Comparison of ENCODE assay signal across 16 mouse cellular contexts in genomic region chr1:105814402-105815270, GRCm38 (mm10). TPM values are rescaled to one million over a fixed set of nuclear protein-coding genes. Genes with fewer than 3 reads are reported as not detected.
DNase-seq lines count a peak whose midpoint lies in the region; ATAC-seq and TF ChIP-seq lines count a peak whose summit lies in the region.
"Had no signal": no experiment of that assay in that cellular context is flagged by ENCODE, and none has a peak within 500 bp of the region (broad histone marks: within the 10 kb centered on the region; RNA-seq: fewer than 3 reads in every experiment).

No protein-coding gene starts in this region.

- no peak overlapping the region for H3K4me2 ChIP-seq in forebrain, embryonic 14.5 days (ENCODE audit: low read length)
- no peak overlapping the region for H3K4me2 ChIP-seq in forebrain, postnatal 0 days (ENCODE audit: low read depth)
- no peak overlapping the region for H3K4me2 ChIP-seq in hindbrain, embryonic 11.5 days (replicated peaks; ENCODE audit: low read depth, low read length)
- H3K4me2 ChIP-seq in hindbrain, embryonic 16.5 days (ENCODE audit: low read length): no peak overlapping the region
- H3K4me2 ChIP-seq in midbrain, embryonic 16.5 days (ENCODE audit: low read length): no peak overlapping the region
- H3K4me2 ChIP-seq: limb, embryonic 15.5 days; neural tube, embryonic 15.5 days had no signal

- no peak for TF ChIP-seq POLR2A in embryonic fibroblast, embryonic 13.5 days (IDR thresholded peaks at IDR 0.05; ENCODE audit: low read depth, low read length)

- no peak for ATAC-seq in forebrain, embryonic 14.5 days
- no peak for ATAC-seq in forebrain, postnatal 0 days
- ATAC-seq in hindbrain, embryonic 11.5 days (ENCODE audit: low FRiP score): no peak
- no peak for ATAC-seq in hindbrain, embryonic 16.5 days
- ATAC-seq in midbrain, embryonic 16.5 days: peak; percentile 71; the same call in 1 of the 2 replicates
- ATAC-seq in megakaryocyte, adult 5-6 weeks (ENCODE audit: poor library complexity, severe bottlenecking): no peak
- ATAC-seq: liver, postnatal 0 days; Patski had no signal

- no peaks in the 10 kb centered on the region for H3K9me3 ChIP-seq in forebrain, embryonic 14.5 days (replicated peaks; ENCODE audit: control insufficient read depth, low read length)
- no peaks in the 10 kb centered on the region for H3K9me3 ChIP-seq in forebrain, postnatal 0 days (ENCODE audit: low read length)
- H3K9me3 ChIP-seq in hindbrain, embryonic 11.5 days (ENCODE audit: control insufficient read depth, low read length): no peaks in the 10 kb centered on the region
- no peaks in the 10 kb centered on the region for H3K9me3 ChIP-seq in hindbrain, embryonic 16.5 days (ENCODE audit: control insufficient read depth, low read length)
- no peaks in the 10 kb centered on the region for H3K9me3 ChIP-seq in midbrain, embryonic 16.5 days (replicated peaks; ENCODE audit: control insufficient read depth, low read length, poor library complexity, severe bottlenecking)
- H3K9me3 ChIP-seq: limb, embryonic 15.5 days; neural tube, embryonic 15.5 days had no signal

- DNase-seq in forebrain, embryonic 14.5 days (ENCODE audit: low spot score): peak; percentile 23
- no peak for DNase-seq in forebrain, postnatal 0 days
- DNase-seq in hindbrain, embryonic 11.5 days (ENCODE audit: low spot score): peak; percentile 13
- DNase-seq in left cerebral cortex, adult 9 months (ENCODE audit: low spot score in 2 of 2): no peak
- DNase-seq: cerebellum, adult 11-12 months; liver, postnatal 0 days; lung, postnatal 4 days; thymus, adult 2 months had no signal

- H3K9ac ChIP-seq in forebrain, embryonic 14.5 days (ENCODE audit: low read length): no peak overlapping the region
- no peak overlapping the region for H3K9ac ChIP-seq in forebrain, postnatal 0 days
- H3K9ac ChIP-seq in hindbrain, embryonic 11.5 days (ENCODE audit: low read depth, low read length): no peak overlapping the region
- no peak overlapping the region for H3K9ac ChIP-seq in hindbrain, embryonic 16.5 days (ENCODE audit: low read depth, low read length)
- no peak overlapping the region for H3K9ac ChIP-seq in midbrain, embryonic 16.5 days (ENCODE audit: low read depth, low read length)
- H3K9ac ChIP-seq: limb, embryonic 15.5 days; liver, postnatal 0 days; neural tube, embryonic 15.5 days had no signal

- H3K27ac ChIP-seq in forebrain, embryonic 14.5 days (ENCODE audit: low read depth, low read length): no peak overlapping the region
- no peak overlapping the region for H3K27ac ChIP-seq in forebrain, postnatal 0 days (ENCODE audit: low read depth, low read length)
- no peak overlapping the region for H3K27ac ChIP-seq in hindbrain, embryonic 11.5 days (ENCODE audit: low read depth, low read length)
- no peak overlapping the region for H3K27ac ChIP-seq in hindbrain, embryonic 16.5 days (ENCODE audit: low read depth, low read length)
- H3K27ac ChIP-seq in embryonic fibroblast, embryonic 13.5 days (ENCODE audit: insufficient read depth, low read length): peak overlapping the region; percentile 78
- H3K27ac ChIP-seq in midbrain, embryonic 16.5 days (ENCODE audit: low read length): 0 out of 2 replicates have a peak overlapping the region, but pooled peaks have one; percentile 34
- H3K27ac ChIP-seq: limb, embryonic 15.5 days; neural tube, embryonic 15.5 days had no signal

- no peak for TF ChIP-seq CTCF in forebrain, postnatal 0 days (IDR thresholded peaks at IDR 0.05; ENCODE audit: low read depth)
- TF ChIP-seq CTCF in embryonic fibroblast, embryonic 13.5 days (IDR thresholded peaks at IDR 0.05; ENCODE audit: borderline replicate concordance, insufficient read depth, low read length): no peak

- 47% methylated on average over 14 of the region's 14 CpGs for WGBS in forebrain, embryonic 14.5 days
- 48% methylated on average over 14 of the region's 14 CpGs for WGBS in forebrain, postnatal 0 days
- 58% methylated on average over 14 of the region's 14 CpGs for WGBS in hindbrain, embryonic 11.5 days
- WGBS in hindbrain, embryonic 16.5 days: 50% methylated on average over 14 of the region's 14 CpGs
- 42% methylated on average over 14 of the region's 14 CpGs for WGBS in midbrain, embryonic 16.5 days

- H3K4me3 ChIP-seq in forebrain, embryonic 14.5 days (ENCODE audit: low read depth, low read length): no peak overlapping the region
- H3K4me3 ChIP-seq in forebrain, postnatal 0 days (ENCODE audit: low read depth, low read length): no peak overlapping the region
- H3K4me3 ChIP-seq in hindbrain, embryonic 11.5 days (ENCODE audit: low read depth, low read length): no peak overlapping the region
- no peak overlapping the region for H3K4me3 ChIP-seq in hindbrain, embryonic 16.5 days (ENCODE audit: low read length)
- H3K4me3 ChIP-seq in embryonic fibroblast, embryonic 13.5 days (ENCODE audit: insufficient read depth, low read length): no peak overlapping the region
- H3K4me3 ChIP-seq in midbrain, embryonic 16.5 days (ENCODE audit: low read depth, low read length): no peak overlapping the region
- H3K4me3 ChIP-seq: erythroblast, embryonic 14.5 days; limb, embryonic 15.5 days; neural tube, embryonic 15.5 days had no signal

- H3K4me1 ChIP-seq in forebrain, embryonic 14.5 days (ENCODE audit: control insufficient read depth, insufficient read depth, low read length): no peaks in the 10 kb centered on the region
- H3K4me1 ChIP-seq in forebrain, postnatal 0 days (ENCODE audit: insufficient read depth): no peaks in the 10 kb centered on the region
- H3K4me1 ChIP-seq in hindbrain, embryonic 11.5 days (replicated peaks; ENCODE audit: control insufficient read depth, insufficient read depth, low read length): no peaks in the 10 kb centered on the region
- no peaks in the 10 kb centered on the region for H3K4me1 ChIP-seq in hindbrain, embryonic 16.5 days (ENCODE audit: control insufficient read depth, insufficient read depth, low read depth, low read length)
- peaks cover 16% of the 10 kb centered on the region for H3K4me1 ChIP-seq in embryonic fibroblast, embryonic 13.5 days (ENCODE audit: control insufficient read depth, insufficient read depth, low read length)
- no peaks in the 10 kb centered on the region for H3K4me1 ChIP-seq in midbrain, embryonic 16.5 days (ENCODE audit: control insufficient read depth, insufficient read depth, low read length)

- H3K36me3 ChIP-seq in forebrain, embryonic 14.5 days (ENCODE audit: control insufficient read depth, insufficient read depth, low read length): no peaks in the 10 kb centered on the region
- no peaks in the 10 kb centered on the region for H3K36me3 ChIP-seq in forebrain, postnatal 0 days (ENCODE audit: insufficient read depth)
- H3K36me3 ChIP-seq in hindbrain, embryonic 11.5 days (ENCODE audit: control insufficient read depth, insufficient read depth, low read length): no peaks in the 10 kb centered on the region
- H3K36me3 ChIP-seq in hindbrain, embryonic 16.5 days (ENCODE audit: control insufficient read depth, insufficient read depth, low read length): no peaks in the 10 kb centered on the region
- no peaks in the 10 kb centered on the region for H3K36me3 ChIP-seq in midbrain, embryonic 16.5 days (ENCODE audit: control insufficient read depth, insufficient read depth, low read length)
- H3K36me3 ChIP-seq: limb, embryonic 15.5 days; neural tube, embryonic 15.5 days had no signal

- H3K27me3 ChIP-seq in forebrain, embryonic 14.5 days (replicated peaks; ENCODE audit: control insufficient read depth, insufficient read depth, low read length): no peaks in the 10 kb centered on the region
- no peaks in the 10 kb centered on the region for H3K27me3 ChIP-seq in forebrain, postnatal 0 days (ENCODE audit: insufficient read depth, low read length)
- H3K27me3 ChIP-seq in hindbrain, embryonic 11.5 days (ENCODE audit: control insufficient read depth, insufficient read depth, low read length): no peaks in the 10 kb centered on the region
- H3K27me3 ChIP-seq in hindbrain, embryonic 16.5 days (replicated peaks; ENCODE audit: control insufficient read depth, insufficient read depth, low read length): no peaks in the 10 kb centered on the region
- H3K27me3 ChIP-seq in midbrain, embryonic 16.5 days (ENCODE audit: control insufficient read depth, insufficient read depth, low read depth, low read length): no peaks in the 10 kb centered on the region
- H3K27me3 ChIP-seq: limb, embryonic 15.5 days; neural tube, embryonic 15.5 days; Patski had no signal

RNA-seq across cellular contexts. Expression of gene Tnfrsf11a, which starts 34.1 kb away (rescaled TPM):
- 0.17 and 0.37 TPM in 2 replicates for polyA plus RNA-seq in forebrain, embryonic 14.5 days (2014; fragmentation: Nextera tagmentation; extraction: Ambion mirVana)
- 2.2 and 2.3 TPM in 2 replicates for total RNA-seq in forebrain, postnatal 0 days (2014; rRNA removed)
- polyA plus RNA-seq in forebrain, postnatal 0 days (2015; fragmentation: Nextera tagmentation; extraction: Ambion mirVana): 0.62 and 0.77 TPM in 2 replicates
- 0.27 and 0.48 TPM in 2 replicates for polyA plus RNA-seq in hindbrain, embryonic 11.5 days (2014; fragmentation: Nextera tagmentation; extraction: Ambion mirVana)
- 0.61 and 0.75 TPM in 2 replicates for polyA plus RNA-seq in hindbrain, embryonic 16.5 days (2015; fragmentation: Nextera tagmentation; extraction: Ambion mirVana)
- polyA plus RNA-seq in embryonic fibroblast, embryonic 13.5 days (2011; ENCODE audit: insufficient read length, low read depth, missing spikeins): 13.9 and 15.1 TPM in 2 replicates
- 0.41 and 0.43 TPM in 2 replicates for polyA plus RNA-seq in midbrain, embryonic 16.5 days (2015; fragmentation: Nextera tagmentation; extraction: Ambion mirVana)
- 4.5 and 4.9 TPM in 2 replicates for total RNA-seq in megakaryocyte, adult 5-6 weeks (2015)
- total RNA-seq in megakaryocyte, adult 5-6 weeks (2017): 5.9 and 8.3 TPM in 2 replicates
- polyA plus RNA-seq: erythroblast, embryonic 14.5 days had no signal

Comparison
In these comparisons a context has a peak if more than half of its experiments do, and no peak if none do; other contexts are left out.
1. DNase-seq: peak in forebrain, embryonic 14.5 days (single experiment) and hindbrain, embryonic 11.5 days (single experiment); none in forebrain, postnatal 0 days (single experiment) and left cerebral cortex, adult 9 months (0 of 2).
2. H3K27ac ChIP-seq: peak in embryonic fibroblast, embryonic 13.5 days (single experiment) and midbrain, embryonic 16.5 days (single experiment); none in forebrain, embryonic 14.5 days (single experiment), forebrain, postnatal 0 days (single experiment), hindbrain, embryonic 11.5 days (single experiment) and hindbrain, embryonic 16.5 days (single experiment).